Mouse (Mus musculus): ENCODE results near the gene Ccdc33. TPM values are rescaled to one million over a fixed set of nuclear protein-coding genes. Genes with fewer than 3 reads are reported as not detected.
A peak's percentile ranks its signal among the peaks of the same experiment; 100 is the strongest.

Gene Ccdc33
- polyA plus RNA-seq, 1 experiment from 2014 or later: 0.79 TPM

GRCm38 (mm10) chr9:58012935-58013334, 105.7 kb downstream of the Ccdc33 start:
- whole genome bisulfite sequencing: 68% methylated on average over 2 of the region's 2 CpGs
- Histone ChIP-seq H3K36me3 (replicated peaks) (no peaks in the 10 kb centered on the region), H3K4me3 (no peak overlapping the region), H3K27me3 (replicated peaks) (no peaks in the 10 kb centered on the region), H3K27ac (no peak overlapping the region), H3K4me2 (no peak overlapping the region), H3K4me1 (peaks cover 16% of the 10 kb centered on the region), H3K9ac (no peak overlapping the region), H3K9me3 (no peaks in the 10 kb centered on the region)
- no peak for ATAC-seq (replicated peaks)

GRCm38 (mm10) chr9:58012486-58012885, 106.1 kb downstream of the Ccdc33 start:
- peaks cover 16% of the 10 kb centered on the region for H3K4me1 ChIP-seq
- no peaks in the 10 kb centered on the region for H3K9me3 ChIP-seq
- H3K36me3 ChIP-seq (replicated peaks): no peaks in the 10 kb centered on the region
- H3K9ac ChIP-seq: no peak overlapping the region
- H3K27me3 ChIP-seq (replicated peaks): no peaks in the 10 kb centered on the region
- ATAC-seq (replicated peaks): no peak
- 70% methylated on average over 2 of the region's 2 CpGs for WGBS
- H3K4me3 ChIP-seq: no peak overlapping the region
- no peak overlapping the region for H3K4me2 ChIP-seq
- H3K27ac ChIP-seq: no peak overlapping the region

- Histone ChIP-seq H3K4me3 (no peak overlapping the region), H3K9ac (no peak overlapping the region), H3K36me3 (replicated peaks) (no peaks in the 10 kb centered on the region), H3K4me1 (peaks cover 16% of the 10 kb centered on the region), H3K27ac (no peak overlapping the region), H3K4me2 (no peak overlapping the region), H3K9me3 (no peaks in the 10 kb centered on the region), H3K27me3 (replicated peaks) (no peaks in the 10 kb centered on the region)
- ATAC-seq (replicated peaks): no peak
- 72% methylated on average over 8 of the region's 8 CpGs for WGBS
Observed at GRCm38 (mm10) chr9:58011552-58011951, 107.1 kb downstream of the Ccdc33 start.

- H3K27ac ChIP-seq: no peak overlapping the region
- H3K4me1 ChIP-seq: peaks cover 16% of the 10 kb centered on the region
- H3K4me2 ChIP-seq: no peak overlapping the region
- 55% methylated on average over 7 of the region's 7 CpGs for WGBS
- H3K9ac ChIP-seq: no peak overlapping the region
- H3K36me3 ChIP-seq (replicated peaks): no peaks in the 10 kb centered on the region
- H3K27me3 ChIP-seq (replicated peaks): no peaks in the 10 kb centered on the region
- H3K4me3 ChIP-seq: no peak overlapping the region
- ATAC-seq (replicated peaks): no peak
- no peaks in the 10 kb centered on the region for H3K9me3 ChIP-seq
Observed at GRCm38 (mm10) chr9:58011027-58011426, 107.6 kb downstream of the Ccdc33 start.

- H3K27ac ChIP-seq: peak overlapping the region; percentile 84
- no peaks in the 10 kb centered on the region for H3K36me3 ChIP-seq (replicated peaks)
- H3K9ac ChIP-seq: no peak overlapping the region
- peaks cover 16% of the 10 kb centered on the region for H3K4me1 ChIP-seq
- H3K27me3 ChIP-seq (replicated peaks): no peaks in the 10 kb centered on the region
- H3K4me3 ChIP-seq: no peak overlapping the region
- 39% methylated on average over 3 of the region's 3 CpGs for whole genome bisulfite sequencing
- no peak overlapping the region; the same call in 1 of the 2 replicates for H3K4me2 ChIP-seq
- ATAC-seq (replicated peaks): peak; percentile 5; the same call in 1 of the 2 replicates
- H3K9me3 ChIP-seq: no peaks in the 10 kb centered on the region
Observed at GRCm38 (mm10) chr9:58009588-58009987, 109.0 kb downstream of the Ccdc33 start.

GRCm38 (mm10) chr9:58009015-58009362, 109.6 kb downstream of the Ccdc33 start:
- peak overlapping the region; percentile 84 for H3K27ac ChIP-seq
- peak overlapping the region; percentile 18; the same call in 1 of the 2 replicates for H3K4me3 ChIP-seq
- peak; percentile 94 for ATAC-seq (replicated peaks)
- no peaks in the 10 kb centered on the region for H3K9me3 ChIP-seq
- no peaks in the 10 kb centered on the region for H3K27me3 ChIP-seq (replicated peaks)
- peak overlapping the region; percentile 43 for H3K4me2 ChIP-seq
- H3K9ac ChIP-seq: no peak overlapping the region
- H3K4me1 ChIP-seq: peaks cover 16% of the 10 kb centered on the region
- 1% methylated on average over 6 of the region's 6 CpGs for WGBS
- H3K36me3 ChIP-seq (replicated peaks): no peaks in the 10 kb centered on the region

GRCm38 (mm10) chr9:58008336-58009014, 110.1 kb downstream of the Ccdc33 start:
- H3K36me3 ChIP-seq (replicated peaks): no peaks in the 10 kb centered on the region
- 46% methylated on average over 12 of the region's 12 CpGs for WGBS
- H3K4me3 ChIP-seq: peak overlapping the region; percentile 18; the same call in 1 of the 2 replicates
- ATAC-seq (replicated peaks): peak; percentile 77
- peaks cover 16% of the 10 kb centered on the region for H3K4me1 ChIP-seq
- peak overlapping the region; percentile 84 for H3K27ac ChIP-seq
- H3K9me3 ChIP-seq: no peaks in the 10 kb centered on the region
- H3K4me2 ChIP-seq: peak overlapping the region; percentile 43
- H3K27me3 ChIP-seq (replicated peaks): no peaks in the 10 kb centered on the region
- no peak overlapping the region for H3K9ac ChIP-seq

- no peak within 1 kb of the TSS for H3K9ac ChIP-seq
- no peak within 1 kb of the TSS for H3K27ac ChIP-seq
- H3K4me1 ChIP-seq: peaks cover 16% of the 10 kb centered on the region
- H3K4me2 ChIP-seq: no peak within 1 kb of the TSS
- H3K4me3 ChIP-seq: no peak within 1 kb of the TSS
- H3K9me3 ChIP-seq: no peaks in the 10 kb centered on the region
- H3K27me3 ChIP-seq (replicated peaks): 0 out of 2 replicates have a peak, but pooled peaks cover under 1% of the 10 kb centered on the region
- no peaks in the 10 kb centered on the region for H3K36me3 ChIP-seq (replicated peaks)
- 89% methylated on average over 16 of the region's 16 CpGs for WGBS
- no peak for ATAC-seq (replicated peaks)
Observed at GRCm38 (mm10) chr9:58005753-58006461, 112.7 kb downstream of the Ccdc33 start, which contains the start of gene Cyp11a1. Cyp11a1 (plus strand) TSS chr9:58006411.

GRCm38 (mm10) chr9:58003272-58003671, 115.4 kb downstream of the Ccdc33 start:
- 41% methylated on average over 2 of the region's 2 CpGs for WGBS
- Histone ChIP-seq H3K4me3 (no peak overlapping the region), H3K27me3 (replicated peaks) (peaks cover 13% of the 10 kb centered on the region; the same call in 1 of the 2 replicates), H3K36me3 (replicated peaks) (no peaks in the 10 kb centered on the region), H3K27ac (no peak overlapping the region), H3K4me2 (no peak overlapping the region), H3K9ac (no peak overlapping the region), H3K4me1 (peaks cover 2% of the 10 kb centered on the region), H3K9me3 (no peaks in the 10 kb centered on the region)
- ATAC-seq (replicated peaks): no peak

GRCm38 (mm10) chr9:57999676-58000075, 118.9 kb downstream of the Ccdc33 start:
- Histone ChIP-seq H3K4me1 (peaks cover 9% of the 10 kb centered on the region), H3K4me3 (no peak overlapping the region), H3K4me2 (no peak overlapping the region), H3K27ac (no peak overlapping the region), H3K9me3 (no peaks in the 10 kb centered on the region), H3K9ac (no peak overlapping the region), H3K27me3 (replicated peaks) (peaks cover 17% of the 10 kb centered on the region; the same call in 1 of the 2 replicates), H3K36me3 (replicated peaks) (no peaks in the 10 kb centered on the region)
- no peak for ATAC-seq (replicated peaks)
- 54% methylated on average over 2 of the region's 2 CpGs for WGBS

- no peaks in the 10 kb centered on the region for H3K9me3 ChIP-seq
- 54% methylated on average over 2 of the region's 2 CpGs for WGBS
- H3K4me1 ChIP-seq: peaks cover 9% of the 10 kb centered on the region
- H3K4me2 ChIP-seq: no peak overlapping the region
- H3K27ac ChIP-seq: no peak overlapping the region
- peaks cover 17% of the 10 kb centered on the region; the same call in 1 of the 2 replicates for H3K27me3 ChIP-seq (replicated peaks)
- ATAC-seq (replicated peaks): no peak
- H3K9ac ChIP-seq: no peak overlapping the region
- no peak overlapping the region for H3K4me3 ChIP-seq
- no peaks in the 10 kb centered on the region for H3K36me3 ChIP-seq (replicated peaks)
Observed at GRCm38 (mm10) chr9:57998685-57999084, 119.9 kb downstream of the Ccdc33 start.

GRCm38 (mm10) chr9:57998032-57998659, 120.5 kb downstream of the Ccdc33 start:
- Histone ChIP-seq H3K27me3 (replicated peaks) (peaks cover 17% of the 10 kb centered on the region; the same call in 1 of the 2 replicates), H3K4me2 (peak overlapping the region; percentile 54), H3K4me3 (peak overlapping the region; percentile 33), H3K27ac (peak overlapping the region; percentile 11), H3K36me3 (replicated peaks) (no peaks in the 10 kb centered on the region), H3K9ac (peak overlapping the region; percentile 2; the same call in 1 of the 2 replicates), H3K9me3 (no peaks in the 10 kb centered on the region), H3K4me1 (peaks cover 9% of the 10 kb centered on the region)
- 1% methylated on average over 20 of the region's 20 CpGs for WGBS
- peak; percentile 96 for ATAC-seq (replicated peaks)
